Mouse (Mus musculus) WW6 (cell line): ENCODE data around the gene Gm28230.

Experiments
- DNase-seq: peaks from one replicate; pipeline ENCODE4 v3.0.0-alpha.2; 2013; ENCODE audit warnings: low read depth, low spot score

The Gm28230 gene

GRCm38 (mm10) chr2:74703720-74704392, 22.7 kb upstream of the Gm28230 start:
- no peak for DNase-seq

- DNase-seq = no peak
Measured at GRCm38 (mm10) chr2:74704393-74704998, 22.0 kb upstream of the Gm28230 start, which contains the start of gene Hoxd8. Gene Hoxd8 (plus strand): TSS chr2:74704615.

- DNase-seq = no peak
Measured at GRCm38 (mm10) chr2:74704999-74705466, 21.5 kb upstream of the Gm28230 start.

- no peak for DNase-seq
Measured at GRCm38 (mm10) chr2:74705467-74706089, 20.9 kb upstream of the Gm28230 start.

- no peak for DNase-seq
Measured at GRCm38 (mm10) chr2:74706393-74706960, 20.1 kb upstream of the Gm28230 start.

- DNase-seq = no peak
Measured at GRCm38 (mm10) chr2:74707599-74707998, 18.9 kb upstream of the Gm28230 start.

- DNase-seq = no peak
Measured at GRCm38 (mm10) chr2:74708676-74709075, 17.9 kb upstream of the Gm28230 start.

- no peak for DNase-seq
Measured at GRCm38 (mm10) chr2:74709465-74710419, 16.8 kb upstream of the Gm28230 start.

- DNase-seq = no peak
Measured at GRCm38 (mm10) chr2:74710929-74711543, 15.5 kb upstream of the Gm28230 start.

- DNase-seq = no peak
Measured at GRCm38 (mm10) chr2:74711721-74712621, 14.6 kb upstream of the Gm28230 start, which contains the start of the genes Hoxd3 and Hoxd4. Gene Hoxd3 (plus strand): TSS chr2:74711927. Gene Hoxd4 (plus strand): TSS chr2:74711929.

GRCm38 (mm10) chr2:74713239-74714150, 13.0 kb upstream of the Gm28230 start:
- no peak for DNase-seq

GRCm38 (mm10) chr2:74714156-74714789, 12.3 kb upstream of the Gm28230 start:
- no peak for DNase-seq

GRCm38 (mm10) chr2:74714881-74715280, 11.6 kb upstream of the Gm28230 start:
- no peak for DNase-seq

- peak; percentile 79 for DNase-seq
Measured at GRCm38 (mm10) chr2:74715504-74716241, 10.9 kb upstream of the Gm28230 start.

GRCm38 (mm10) chr2:74720384-74720783, 6.1 kb upstream of the Gm28230 start:
- DNase-seq = no peak

- DNase-seq = no peak
Measured at GRCm38 (mm10) chr2:74720955-74721491, 5.5 kb upstream of the Gm28230 start.

GRCm38 (mm10) chr2:74721882-74722281, 4.6 kb upstream of the Gm28230 start:
- DNase-seq = no peak
